Mouse (Mus musculus) liver, embryonic 14.5 days (tissue): ENCODE results near the gene Nectin2. TPM values are rescaled to one million over a fixed set of nuclear protein-coding genes. Genes with fewer than 3 reads are reported as not detected.

ENCODE experiments used
- ATAC-seq: fragments of 200-750 bp; cut with Nextera tagmentation; 2 replicates; pipeline ENCODE4 v1.8.0; 2017; ENCODE audit warnings: moderate number of reproducible peaks, mild to moderate bottlenecking, moderate library complexity; ENCODE audit not compliant: insufficient read depth
- DNase-seq, 3 experiments: peaks; one replicate each; pipeline ENCODE4 v3.0.0-alpha.2; 2012 to 2013; ENCODE audit warnings: low read depth in 3 of 3, low spot score in 3 of 3
- H3K27ac ChIP-seq: fragments of 300-500 bp; sonication (generic); 2 replicates; pipeline ENCODE4 v1.5.1; 2014; ENCODE audit warnings: moderate library complexity, mild to moderate bottlenecking, control low read depth, inconsistent platforms
- H3K27me3 ChIP-seq: fragments of 300-500 bp; sonication (generic); 2 replicates; pipeline ENCODE4 v1.6.1; 2014; ENCODE audit warnings: mild to moderate bottlenecking, low read length, moderate library complexity; ENCODE audit not compliant: control insufficient read depth, insufficient read depth
- H3K36me3 ChIP-seq: fragments of 300-500 bp; sonication (generic); replicated peaks from 2 replicates; pipeline ENCODE4 v1.6.1; 2014; ENCODE audit warnings: low read depth; ENCODE audit not compliant: control insufficient read depth, insufficient read depth
- H3K4me1 ChIP-seq, 2 experiments: fragments of 200-500 bp in 1 of 2; fragments of 300-500 bp in 1 of 2; sonication (generic) in 1 of 2; replicated peaks; 2 replicates each; pipeline ENCODE4 v1.6.1; 2012 to 2014; ENCODE audit warnings: antibody characterized with exemption in 1 of 2, inconsistent platforms in 1 of 2, low read length in 1 of 2; ENCODE audit not compliant: control insufficient read depth in 2 of 2, insufficient read depth in 2 of 2
- H3K4me2 ChIP-seq: fragments of 300-500 bp; sonication (generic); 2 replicates; pipeline ENCODE4 v1.6.1; 2014; ENCODE audit warnings: low read depth, mild to moderate bottlenecking, control low read depth, moderate library complexity
- H3K4me3 ChIP-seq, 2 experiments: fragments of 200-500 bp in 1 of 2; fragments of 300-500 bp in 1 of 2; sonication (generic) in 1 of 2; 2 replicates each; pipeline ENCODE4 v1.5.1; 2012 to 2014; ENCODE audit warnings: low read depth in 2 of 2, low read length in 2 of 2, mild to moderate bottlenecking in 2 of 2, control low read depth in 1 of 2, inconsistent platforms in 1 of 2, moderate library complexity in 1 of 2; ENCODE audit not compliant: insufficient read depth in 1 of 2
- H3K9ac ChIP-seq: fragments of 300-500 bp; sonication (generic); replicated peaks from 2 replicates; pipeline ENCODE4 v1.6.1; 2014; ENCODE audit warnings: mild to moderate bottlenecking, control low read depth, moderate library complexity
- H3K9me3 ChIP-seq: fragments of 300-500 bp; sonication (generic); 2 replicates; pipeline ENCODE4 v1.6.1; 2016; ENCODE audit warnings: low read length, mixed read lengths; ENCODE audit not compliant: control insufficient read depth
- CTCF ChIP-seq: IDR thresholded peaks from 2 replicates; pipeline ENCODE4 v1.5.1; 2016; ENCODE audit warnings: antibody characterized with exemption, low read depth, control low read depth
- EP300 ChIP-seq: IDR thresholded peaks from 2 replicates; pipeline ENCODE4 v1.6.1; 2016; ENCODE audit warnings: antibody characterized with exemption, low read depth
- WGBS: fragments of 180-500 bp; shearing (Covaris S2); extraction: QIAGEN DNeasy Blood & Tissue Kit; methylation state at CpG from one replicate; pipeline ENCODE4 v1.1.7; 2014; ENCODE audit not compliant: insufficient replicate concordance; 5-methylcytosine and 5-hydroxymethylcytosine counted together
- polyA plus RNA-seq, 2 experiments: library from polyadenylated mRNA; depleted of rRNA in 1 of 2; stranded (reverse) in 1 of 2; unstranded in 1 of 2; fragments of >200 nt; fragmentation: Nextera tagmentation in 1 of 2; extraction: Ambion mirVana in 1 of 2; gene quantifications; 2 replicates each; pipeline versions ENCODE4 v1.2.1 to v1.2.3; 2012 to 2014

Nectin2 gene
- polyA plus RNA-seq, 2 experiments = 7.8 to 10.2 TPM

- Histone ChIP-seq H3K36me3 (no peaks in the 10 kb centered on the region), H3K9ac (peak overlapping the region; percentile 69), H3K4me3 (peak overlapping the region; percentile 62 to 68), H3K27ac (peak overlapping the region; percentile 30), H3K27me3 (no peaks in the 10 kb centered on the region), H3K4me2 (peak overlapping the region; percentile 90), H3K4me1 (peaks cover 24 to 31% of the 10 kb centered on the region in 2 experiments), H3K9me3 (no peaks in the 10 kb centered on the region)
- 2% methylated on average over 32 of the region's 32 CpGs for WGBS
- TF ChIP-seq CTCF (no peak), EP300 (no peak)
- ATAC-seq = no peak
- no peak for DNase-seq
Measured at GRCm38 (mm10) chr7:19748219-19749195, 1.8 kb downstream of the Nectin2 start.

DNA sequence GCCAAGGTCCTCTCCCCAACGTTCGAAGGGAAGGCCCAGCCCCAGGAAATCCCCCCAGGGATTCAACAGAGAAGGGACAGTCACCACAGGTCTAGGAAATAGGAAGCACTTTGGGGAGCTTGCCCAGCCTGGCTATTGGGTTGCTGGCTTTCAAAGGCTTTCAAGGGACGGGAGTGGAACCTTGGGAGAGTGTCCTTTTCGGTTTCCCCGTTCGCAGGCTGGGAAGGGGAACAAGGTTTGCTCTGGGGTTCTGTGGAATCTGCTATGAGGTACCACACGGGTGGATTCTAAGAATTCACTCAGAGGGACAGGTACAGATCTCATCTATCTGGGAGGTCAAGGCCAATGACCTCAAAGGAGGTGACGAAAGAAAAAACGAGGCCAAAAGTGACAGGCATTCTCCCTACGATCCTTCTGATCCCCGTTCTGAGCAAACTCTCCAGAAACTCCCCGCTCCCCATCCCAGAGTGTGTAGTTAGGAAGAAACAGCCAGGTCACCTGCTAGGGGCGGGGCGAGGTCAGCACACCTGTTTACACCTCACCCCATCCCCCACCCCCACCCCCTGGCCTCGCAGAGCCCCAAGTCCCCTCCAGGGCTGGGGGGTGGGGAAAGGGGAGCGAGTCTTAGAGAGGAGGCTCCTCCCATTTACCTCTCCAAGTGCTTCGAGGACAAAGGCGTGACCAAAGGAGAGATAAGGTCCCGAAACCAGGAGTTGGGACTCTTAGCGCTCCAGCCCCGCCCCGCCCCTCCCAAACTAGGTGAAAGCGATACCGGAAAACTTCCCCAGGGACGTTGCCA lies 2.7 kb downstream of the Nectin2 start:
- 8% methylated on average over 25 of the region's 25 CpGs for WGBS
- ATAC-seq = no peak
- TF ChIP-seq EP300 (no peak), CTCF (no peak)
- Histone ChIP-seq H3K36me3 (no peaks in the 10 kb centered on the region), H3K4me2 (peak overlapping the region; percentile 90), H3K9me3 (no peaks in the 10 kb centered on the region), H3K4me3 (peak overlapping the region; percentile 62 to 68), H3K27ac (no peak overlapping the region), H3K27me3 (no peaks in the 10 kb centered on the region), H3K9ac (no peak overlapping the region), H3K4me1 (peaks cover 24 to 31% of the 10 kb centered on the region in 2 experiments)
- peak; percentile 41 to 65 (median 41) for DNase-seq

- H3K9ac ChIP-seq = no peak overlapping the region
- H3K4me3 ChIP-seq = no peak overlapping the region
- no peak for DNase-seq
- peaks cover 30 to 33% of the 10 kb centered on the region in 2 experiments for H3K4me1 ChIP-seq
- TF ChIP-seq CTCF (no peak), EP300 (no peak)
- ATAC-seq = no peak
- H3K27ac ChIP-seq = no peak overlapping the region
- H3K4me2 ChIP-seq = peak overlapping the region; percentile 90; the same call in 1 of the 2 replicates
- WGBS = 30% methylated on average over 6 of the region's 6 CpGs
- H3K9me3 ChIP-seq = no peaks in the 10 kb centered on the region
- no peaks in the 10 kb centered on the region for H3K36me3 ChIP-seq
- no peaks in the 10 kb centered on the region for H3K27me3 ChIP-seq
Measured at GRCm38 (mm10) chr7:19746426-19747201, 3.7 kb downstream of the Nectin2 start.

DNA sequence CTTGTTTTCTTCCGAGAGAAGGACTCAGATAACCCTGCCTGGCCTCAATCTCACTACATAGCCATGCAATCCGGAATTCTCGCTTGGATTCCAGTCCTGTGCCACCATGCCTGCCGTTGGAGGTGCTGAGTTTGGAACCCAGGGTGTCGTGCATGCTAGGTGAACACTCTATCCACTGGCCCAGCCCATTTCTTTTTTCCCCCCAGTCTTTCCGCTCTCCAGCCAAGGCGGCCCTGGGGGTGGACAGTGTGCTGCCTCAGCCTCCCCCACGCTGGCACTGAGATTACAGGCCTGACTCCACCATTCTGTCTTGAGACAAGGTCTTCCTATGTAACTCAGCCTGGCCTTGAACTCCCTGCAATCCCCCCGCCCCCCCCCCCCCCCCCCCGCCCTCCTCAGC lies 4.3 kb downstream of the Nectin2 start:
- Histone ChIP-seq H3K4me1 (peaks cover 33 to 35% of the 10 kb centered on the region in 2 experiments), H3K9ac (no peak overlapping the region), H3K27me3 (no peaks in the 10 kb centered on the region), H3K4me3 (no peak overlapping the region), H3K4me2 (no peak overlapping the region), H3K36me3 (no peaks in the 10 kb centered on the region), H3K27ac (no peak overlapping the region), H3K9me3 (no peaks in the 10 kb centered on the region)
- no peak for DNase-seq
- no peak for ATAC-seq
- 71% methylated on average over 9 of the region's 10 CpGs for WGBS
- no peak for TF ChIP-seq CTCF
- TF ChIP-seq EP300 = no peak
